Mouse (Mus musculus): ENCODE measurements around the gene Cxcr2.

DNA sequence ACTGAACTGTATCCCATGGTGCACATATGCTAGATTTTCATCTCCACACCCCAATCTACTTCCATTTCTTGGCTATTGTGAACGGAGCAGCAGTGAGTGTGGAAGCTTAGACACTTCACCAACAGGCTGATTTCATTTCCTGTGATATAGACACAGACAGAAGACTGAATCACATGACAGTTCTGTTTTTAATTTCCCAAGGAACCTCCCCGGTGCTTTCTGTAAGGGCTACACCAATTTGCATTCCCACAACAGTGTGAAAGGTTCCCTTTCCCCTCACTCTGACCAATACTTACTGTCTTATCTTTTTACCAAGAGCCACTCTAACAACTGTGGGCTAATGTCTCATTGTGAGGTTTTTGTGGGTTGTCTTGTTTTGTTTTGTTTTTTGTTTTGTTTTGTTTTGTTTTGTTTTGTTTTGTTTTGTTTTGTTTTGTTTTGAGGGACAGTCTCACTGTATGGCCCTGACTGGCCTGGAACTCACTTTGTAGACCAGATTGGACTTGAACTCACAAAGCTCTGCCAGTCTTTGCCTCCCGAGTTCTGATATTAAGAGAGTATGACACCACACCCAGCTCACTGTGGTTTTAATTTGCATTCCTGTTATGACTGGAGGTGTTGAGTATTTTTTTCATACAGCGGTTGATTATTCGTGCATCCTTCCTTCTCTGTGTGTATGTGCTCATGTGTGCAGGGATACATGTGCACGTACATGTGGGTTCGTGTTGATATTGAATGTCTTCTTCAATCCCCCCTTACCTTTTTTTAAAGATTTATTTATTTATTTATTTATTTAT lies 47.5 kb downstream of the Cxcr2 start:
- TF ChIP-seq POLR2A (IDR thresholded peaks at IDR 0.05; ENCODE audit: insufficient read depth, low read depth, low read length): no peak
- no peak for TF ChIP-seq CTCF (IDR thresholded peaks at IDR 0.05; ENCODE audit: insufficient read depth, low read depth, low read length)
